Mouse (Mus musculus): ENCODE data around the gene Nrcam. TPM values are rescaled to one million over a fixed set of nuclear protein-coding genes. Genes with fewer than 3 reads are reported as not detected.

The Nrcam gene
- total and polyA plus RNA-seq, 3 experiments = 0.05 to 0.33 (median 0.13) TPM

DNA sequence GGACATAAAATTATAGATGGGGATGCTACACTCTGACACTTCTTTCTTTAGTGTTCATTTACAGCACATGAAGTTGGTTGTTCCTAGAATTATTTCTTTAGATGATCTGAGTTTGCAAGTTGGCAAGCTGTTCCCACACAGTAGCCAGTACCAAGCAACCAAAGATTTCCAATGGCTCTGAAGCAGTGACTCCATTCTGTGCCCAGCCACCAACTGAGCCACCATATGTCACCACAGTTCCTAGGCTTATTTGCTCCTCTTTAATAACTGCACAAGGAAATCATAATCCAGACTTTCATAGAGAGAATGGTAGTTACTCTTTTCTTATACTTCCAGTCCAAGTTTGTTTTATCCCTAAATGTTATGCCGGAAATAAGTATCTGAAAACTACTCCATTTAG, 226.1 kb downstream of the Nrcam start:
- Histone ChIP-seq H3K36me3 (replicated peaks in 1 of 2; ENCODE audit: control insufficient read depth in 1 of 2, insufficient read depth in 1 of 2, low read length in 1 of 2) (no peaks in the 10 kb centered on the region), H3K79me2 (replicated peaks; ENCODE audit: control insufficient read depth, extremely low read depth, insufficient read depth, poor library complexity, severe bottlenecking) (no peaks in the 10 kb centered on the region), H3K9me3 (replicated peaks; ENCODE audit: low read length) (no peaks in the 10 kb centered on the region), H3K4me3 (replicated peaks in 1 of 3; ENCODE audit: low read depth in 2 of 3, low read length in 2 of 3, poor library complexity in 1 of 3) (no peak overlapping the region), H3K4me2 (ENCODE audit: insufficient read depth, low read depth, poor library complexity, severe bottlenecking) (no peak overlapping the region), H3K4me1 (ENCODE audit: control insufficient read depth in 1 of 2, insufficient read depth in 2 of 2) (peaks cover 0 to 10% of the 10 kb centered on the region in 2 experiments; a peak in 2 of 4 replicates), H3K27me3 (replicated peaks) (no peaks in the 10 kb centered on the region), H3K9ac (ENCODE audit: insufficient read depth, low read depth) (no peak overlapping the region), H3K27ac (ENCODE audit: insufficient read depth, low read depth) (no peak overlapping the region)
- DNase-seq (ENCODE audit: extremely low read depth) = no peak
- TF ChIP-seq MAZ (IDR thresholded peaks at IDR 0.05; ENCODE audit: low read depth, low read length) = no peak
- TF ChIP-seq MXI1 (IDR thresholded peaks at IDR 0.05; ENCODE audit: low read depth, low read length) = no peak
- in situ Hi-C loops (cut with MboI; ENCODE audit: low pct_ligation_motif_present, low pct_unique_long_range_greater_than_20kb, low sequenced_read_pairs) = no loop called here
- dilution Hi-C loops (cut with MboI; ENCODE audit: extremely low pct_ligation_motif_present, extremely low pct_unique_long_range_greater_than_20kb, low sequenced_read_pairs) = no loop called here

DNA sequence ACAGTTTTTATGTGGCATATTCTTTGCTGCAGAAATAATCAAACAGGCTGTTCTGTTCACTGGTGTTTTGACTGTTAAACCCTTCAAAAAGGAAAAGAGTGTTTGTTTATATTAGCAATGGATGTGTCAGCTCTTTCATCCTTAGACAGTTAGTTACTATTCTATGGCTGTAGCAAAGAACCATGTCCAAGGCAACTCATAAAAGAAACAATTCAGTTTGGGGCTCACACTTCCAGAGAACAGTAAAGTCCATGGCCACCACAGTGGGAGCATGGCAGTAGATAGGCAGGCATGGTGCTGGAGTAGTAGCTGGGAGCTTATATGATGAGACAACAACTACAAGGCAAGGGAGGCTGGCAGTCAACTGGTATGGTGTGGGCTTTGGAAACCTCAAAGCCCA, 231.3 kb downstream of the Nrcam start:
- no peaks in the 10 kb centered on the region for H3K27me3 ChIP-seq (replicated peaks)
- H3K27ac ChIP-seq (ENCODE audit: insufficient read depth, low read depth) = no peak overlapping the region
- no peak overlapping the region for H3K9ac ChIP-seq (ENCODE audit: insufficient read depth, low read depth)
- no peaks in the 10 kb centered on the region for H3K79me2 ChIP-seq (replicated peaks; ENCODE audit: control insufficient read depth, extremely low read depth, insufficient read depth, poor library complexity, severe bottlenecking)
- H3K9me3 ChIP-seq (replicated peaks; ENCODE audit: low read length) = no peaks in the 10 kb centered on the region
- no peak for DNase-seq (ENCODE audit: extremely low read depth)
- in situ Hi-C loops (cut with MboI; ENCODE audit: low pct_ligation_motif_present, low pct_unique_long_range_greater_than_20kb, low sequenced_read_pairs) = no loop called here
- H3K4me1 ChIP-seq (ENCODE audit: control insufficient read depth in 1 of 2, insufficient read depth in 2 of 2) = no peaks in the 10 kb centered on the region
- no peak overlapping the region for H3K4me2 ChIP-seq (ENCODE audit: insufficient read depth, low read depth, poor library complexity, severe bottlenecking)
- TF ChIP-seq PAX5 (IDR thresholded peaks at IDR 0.05; ENCODE audit: low read length) (no peak), IRF4 (IDR thresholded peaks at IDR 0.05; ENCODE audit: low read depth, low read length) (no peak), JUN (IDR thresholded peaks at IDR 0.05; ENCODE audit: insufficient read depth, low read depth, low read length) (no peak)
- H3K36me3 ChIP-seq (replicated peaks in 1 of 2; ENCODE audit: control insufficient read depth in 1 of 2, insufficient read depth in 1 of 2, low read length in 1 of 2) = no peaks in the 10 kb centered on the region
- no peak overlapping the region for H3K4me3 ChIP-seq (replicated peaks in 1 of 3; ENCODE audit: low read depth in 2 of 3, low read length in 2 of 3, poor library complexity in 1 of 3)
- dilution Hi-C loops (cut with MboI; ENCODE audit: extremely low pct_ligation_motif_present, extremely low pct_unique_long_range_greater_than_20kb, low sequenced_read_pairs) = no loop called here

DNA sequence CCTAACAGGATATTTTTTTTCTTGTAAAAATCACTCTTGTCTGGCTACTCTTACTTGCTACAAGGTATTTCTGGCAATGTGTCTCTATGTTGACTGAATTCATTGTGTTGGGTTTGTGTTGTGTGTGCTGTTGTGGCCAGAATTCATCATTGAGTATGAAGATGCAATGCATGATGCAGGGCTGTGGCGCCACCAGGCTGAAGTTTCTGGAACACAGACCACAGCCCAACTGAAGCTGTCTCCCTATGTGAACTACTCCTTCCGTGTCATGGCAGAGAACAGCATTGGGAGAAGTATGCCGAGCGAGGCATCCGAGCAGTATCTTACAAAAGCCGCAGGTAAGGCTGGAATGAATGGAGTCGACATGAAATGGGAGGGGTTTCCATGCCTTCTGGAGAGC, 241.4 kb downstream of the Nrcam start:
- peaks cover 0 to 8% of the 10 kb centered on the region in 2 experiments; a peak in 2 of 4 replicates for H3K4me1 ChIP-seq (ENCODE audit: control insufficient read depth in 1 of 2, insufficient read depth in 2 of 2)
- no peaks in the 10 kb centered on the region for H3K27me3 ChIP-seq (replicated peaks)
- no peak overlapping the region for H3K4me3 ChIP-seq (replicated peaks in 1 of 3; ENCODE audit: low read depth in 2 of 3, low read length in 2 of 3, poor library complexity in 1 of 3)
- no peak overlapping the region for H3K9ac ChIP-seq (ENCODE audit: insufficient read depth, low read depth)
- no peak overlapping the region for H3K27ac ChIP-seq (ENCODE audit: insufficient read depth, low read depth)
- dilution Hi-C loops (cut with MboI; ENCODE audit: extremely low pct_ligation_motif_present, extremely low pct_unique_long_range_greater_than_20kb, low sequenced_read_pairs) (no loop called here), in situ Hi-C loops (cut with MboI; ENCODE audit: low pct_ligation_motif_present, low pct_unique_long_range_greater_than_20kb, low sequenced_read_pairs) (no loop called here)
- TF ChIP-seq RAD21 (IDR thresholded peaks at IDR 0.05; ENCODE audit: low read depth, low read length) (peak; percentile 36), CTCF (conservative IDR thresholded peaks at IDR 0.05 in 1 of 2, IDR thresholded peaks at IDR 0.05 in 1 of 2; ENCODE audit: low read depth in 2 of 2, low read length in 2 of 2) (peak in 1 of 2 experiments; percentile 41; a peak in 2 of 4 replicates), JUND (conservative IDR thresholded peaks at IDR 0.05; ENCODE audit: low read depth, low read length) (no peak)
- no peak for DNase-seq (ENCODE audit: extremely low read depth)
- no peak overlapping the region for H3K4me2 ChIP-seq (ENCODE audit: insufficient read depth, low read depth, poor library complexity, severe bottlenecking)
- H3K79me2 ChIP-seq (replicated peaks; ENCODE audit: control insufficient read depth, extremely low read depth, insufficient read depth, poor library complexity, severe bottlenecking) = no peaks in the 10 kb centered on the region
- H3K9me3 ChIP-seq (replicated peaks; ENCODE audit: low read length) = no peaks in the 10 kb centered on the region
- H3K36me3 ChIP-seq (replicated peaks in 1 of 2; ENCODE audit: control insufficient read depth in 1 of 2, insufficient read depth in 1 of 2, low read length in 1 of 2) = no peaks in the 10 kb centered on the region
